Mouse (Mus musculus): ENCODE measurements around the gene Tex35.

- TF ChIP-seq CTCF (IDR thresholded peaks at IDR 0.05; ENCODE audit: low read depth, low read length) (no peak), POLR2A (IDR thresholded peaks at IDR 0.05; ENCODE audit: extremely low read depth, insufficient read depth, low read length) (no peak)
Measured at GRCm38 (mm10) chr1:157054659-157055058, 53.8 kb downstream of the Tex35 start.
